20 mouse cellular contexts compared by ENCODE assay signal in the genomic region with DNA sequence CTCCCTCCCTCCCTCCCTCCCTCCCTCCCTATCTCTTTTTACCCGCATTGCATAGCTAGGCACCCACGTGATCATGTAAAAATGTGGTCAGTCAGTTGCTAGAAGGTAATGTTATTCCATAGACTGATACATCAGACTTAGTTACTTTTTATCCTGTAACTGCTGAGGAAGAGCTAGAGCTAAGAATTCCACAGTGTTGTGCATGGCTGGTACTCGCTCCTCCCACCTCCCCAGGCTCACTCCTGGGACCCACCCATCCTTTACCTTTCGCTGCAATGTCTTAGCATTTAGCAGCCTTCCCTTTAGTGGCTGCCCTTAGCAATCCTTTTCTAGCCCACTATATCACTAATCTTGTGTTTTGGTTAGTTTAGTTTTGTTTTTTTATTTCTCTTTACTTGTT.
"Had no signal": no experiment of that assay in that cellular context is flagged by ENCODE, and none has a peak within 500 bp of the region (broad histone marks: within the 10 kb centered on the region; RNA-seq: fewer than 3 reads in every experiment).

No protein-coding gene starts in this region.

- ATAC-seq: intestine, embryonic 15.5 days had no signal

- H3K27ac ChIP-seq: intestine, embryonic 15.5 days; limb, embryonic 10.5 days; limb, embryonic 13.5 days; liver, embryonic 15.5 days; macrophage; stomach, postnatal 0 days had no signal

- DNase-seq: kidney, adult 11 months; kidney, adult 9 months; kidney, postnatal 14 days; layer of hippocampus, adult 9-11 months; liver; lung, adult 2 months; lung, postnatal 14 days; midbrain, embryonic 14.5 days; right cerebral cortex, adult 18-20 months; right cerebral cortex, postnatal 14 days; right cerebral cortex, postnatal 4 days; thymus, adult 2 months; thymus, postnatal 14 days; thymus, postnatal 4 days had no signal

- H3K4me1 ChIP-seq: intestine, embryonic 15.5 days; limb, embryonic 10.5 days; limb, embryonic 13.5 days had no signal

- H3K9ac ChIP-seq: intestine, embryonic 15.5 days; limb, embryonic 13.5 days; liver, embryonic 15.5 days had no signal

- H3K36me3 ChIP-seq: intestine, embryonic 15.5 days; limb, embryonic 13.5 days; liver, embryonic 15.5 days had no signal

- H3K9me3 ChIP-seq: intestine, embryonic 15.5 days; limb, embryonic 10.5 days; limb, embryonic 13.5 days; liver, embryonic 15.5 days had no signal

- H3K27me3 ChIP-seq: intestine, embryonic 15.5 days; limb, embryonic 13.5 days; liver, embryonic 15.5 days had no signal

- H3K4me2 ChIP-seq: intestine, embryonic 15.5 days; limb, embryonic 13.5 days; liver, embryonic 15.5 days had no signal

- H3K4me3 ChIP-seq: intestine, embryonic 15.5 days; limb, embryonic 10.5 days; limb, embryonic 13.5 days; liver, embryonic 15.5 days had no signal
